Mouse (Mus musculus): Measurements from ENCODE around the gene Hoxd3.

The Hoxd3 gene

DNA sequence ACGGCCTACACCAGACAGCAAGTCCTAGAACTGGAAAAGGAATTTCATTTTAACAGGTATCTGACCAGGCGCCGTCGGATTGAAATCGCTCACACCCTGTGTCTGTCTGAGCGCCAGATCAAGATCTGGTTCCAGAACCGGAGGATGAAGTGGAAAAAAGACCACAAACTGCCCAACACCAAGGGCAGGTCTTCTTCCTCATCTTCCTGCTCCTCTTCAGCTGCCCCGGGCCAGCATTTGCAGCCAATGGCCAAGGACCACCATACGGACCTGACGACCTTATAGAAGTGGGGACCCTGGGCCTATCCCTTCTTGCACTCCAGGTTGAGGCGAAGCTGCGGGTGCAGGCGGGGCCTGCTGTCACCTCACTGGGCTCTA lies 16.6 kb downstream of the Hoxd3 start:
- DNase-seq (ENCODE audit: low read depth): no peak

DNA sequence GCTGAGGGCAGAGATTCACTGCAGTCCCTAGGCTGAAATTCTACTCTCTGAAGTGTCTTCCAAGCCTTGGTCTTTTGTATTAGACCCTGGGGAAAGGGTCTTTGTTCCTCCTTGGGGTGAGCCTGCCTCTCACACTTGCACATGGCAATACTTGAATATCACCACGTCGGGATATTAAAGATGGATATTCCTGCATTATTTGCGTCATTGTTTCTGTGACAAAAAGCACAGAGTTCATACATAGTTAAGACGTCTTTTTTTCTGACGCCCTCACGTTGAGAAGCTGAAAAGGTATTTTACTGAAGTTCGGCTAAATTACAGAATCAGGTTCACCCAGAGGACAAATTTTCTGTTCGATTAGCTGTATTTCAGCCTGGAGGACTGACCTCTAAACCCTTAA lies 18.6 kb downstream of the Hoxd3 start:
- no peak for DNase-seq (ENCODE audit: low read depth)

DNA sequence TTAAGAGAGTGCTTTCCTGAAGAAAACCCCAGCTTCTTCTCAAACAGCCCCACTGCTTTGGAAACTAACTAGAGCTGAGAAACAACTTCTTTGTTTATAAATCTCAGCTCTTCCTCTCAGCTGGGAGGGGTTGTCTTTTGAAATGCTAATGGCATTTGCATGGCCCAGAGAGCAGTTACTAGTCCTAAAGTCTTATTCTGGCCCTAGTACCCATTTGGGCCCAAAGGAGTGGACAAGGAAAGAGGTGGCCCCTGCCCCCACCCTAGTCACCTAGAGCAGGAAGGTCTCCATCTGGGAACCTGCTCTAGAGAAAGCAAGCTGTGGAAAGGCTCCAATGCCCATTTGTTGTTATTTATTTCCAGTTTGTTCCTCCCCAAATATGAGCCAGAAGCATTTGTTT lies 19.3 kb downstream of the Hoxd3 start:
- DNase-seq (ENCODE audit: low read depth): no peak

DNA sequence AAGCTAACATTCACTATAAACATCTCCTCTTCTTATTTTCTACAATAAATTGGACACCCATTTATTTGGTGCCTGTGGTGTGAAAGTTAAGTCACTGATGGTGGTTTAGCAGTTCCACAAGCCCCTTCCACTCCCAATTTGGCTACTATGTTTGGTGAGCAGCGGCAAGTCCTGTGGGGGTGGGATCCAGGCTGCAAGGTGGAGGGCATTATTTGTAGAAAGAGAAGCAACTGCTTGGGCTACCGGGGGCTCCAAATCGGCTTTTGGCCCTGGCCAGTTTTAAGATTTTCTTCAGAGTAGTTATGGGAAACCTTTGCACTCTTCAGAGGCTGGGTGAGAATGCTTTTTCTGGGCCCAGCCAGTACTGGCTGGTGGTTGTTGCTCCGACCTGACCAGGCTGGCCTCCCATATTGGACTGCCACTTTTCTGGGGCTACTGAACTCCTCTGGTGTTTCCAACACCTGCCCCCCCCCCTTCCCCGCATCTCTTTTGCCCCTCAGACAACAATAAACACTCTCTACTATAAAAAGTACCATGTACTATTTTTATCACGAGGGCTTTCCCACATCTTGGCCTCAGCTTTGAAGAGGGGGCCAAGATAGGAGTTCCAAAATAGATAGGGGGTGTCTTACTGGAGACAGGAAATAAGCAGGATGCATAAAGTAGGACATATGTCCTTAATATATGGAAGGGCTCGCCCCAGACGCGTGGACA lies 20.2 kb downstream of the Hoxd3 start:
- DNase-seq (ENCODE audit: low read depth): no peak

DNA sequence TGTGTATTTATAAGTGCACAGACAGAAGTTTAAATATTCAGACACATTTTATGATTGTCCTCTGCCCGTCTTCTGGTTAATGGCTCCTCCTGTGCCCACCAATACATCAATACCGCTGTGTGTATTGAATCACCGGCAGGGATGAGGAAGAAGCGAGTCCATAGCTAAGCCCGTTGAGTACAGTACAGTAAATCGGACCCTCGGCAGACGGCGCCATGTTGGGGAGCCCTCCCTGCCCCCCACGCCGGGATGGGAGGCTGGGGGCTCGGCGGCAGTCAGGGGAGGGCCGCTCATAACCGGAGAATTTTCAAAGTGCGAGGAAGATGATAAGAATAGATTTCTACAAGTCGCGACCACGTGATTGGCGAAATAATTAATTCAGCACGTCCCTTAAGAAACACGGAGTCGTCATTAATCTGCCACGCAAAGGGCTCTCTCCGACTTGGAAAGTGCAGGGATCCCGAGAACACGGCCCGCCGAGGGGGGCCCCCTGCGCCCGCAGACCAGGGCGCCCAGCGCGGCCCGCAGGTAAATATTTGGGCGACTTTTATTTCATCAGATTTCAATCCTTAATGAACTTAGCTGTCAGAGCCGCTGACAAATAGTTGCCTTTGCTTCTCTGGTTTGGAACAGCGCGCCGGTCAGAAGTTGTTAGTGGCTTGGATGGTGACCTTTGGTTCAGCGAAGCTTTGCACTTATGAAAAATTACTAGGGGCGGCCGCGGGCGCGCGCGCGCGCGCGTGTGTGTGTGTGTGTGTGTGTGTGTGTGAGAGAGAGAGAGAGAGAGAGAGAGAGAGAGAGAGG lies 21.0 kb downstream of the Hoxd3 start:
- no peak for DNase-seq (ENCODE audit: low read depth)

DNA sequence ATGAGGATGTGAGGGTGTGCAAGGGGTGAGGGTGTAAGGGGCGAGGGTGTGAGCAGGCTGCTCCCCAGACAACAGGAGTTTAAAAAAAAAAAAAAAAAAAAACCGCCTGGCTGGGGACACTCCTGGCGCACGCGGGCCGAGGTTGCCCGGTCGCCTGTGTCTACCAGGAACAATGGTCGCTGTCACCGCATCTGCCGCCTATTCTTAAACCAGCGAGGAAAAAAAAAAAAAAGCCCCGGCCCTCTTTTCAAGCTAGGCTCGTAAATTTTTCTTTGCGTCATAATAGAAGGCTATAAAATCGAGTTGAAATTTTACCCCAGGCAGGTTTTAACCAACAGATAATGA lies 21.6 kb downstream of the Hoxd3 start:
- no peak for DNase-seq (ENCODE audit: low read depth)

DNA sequence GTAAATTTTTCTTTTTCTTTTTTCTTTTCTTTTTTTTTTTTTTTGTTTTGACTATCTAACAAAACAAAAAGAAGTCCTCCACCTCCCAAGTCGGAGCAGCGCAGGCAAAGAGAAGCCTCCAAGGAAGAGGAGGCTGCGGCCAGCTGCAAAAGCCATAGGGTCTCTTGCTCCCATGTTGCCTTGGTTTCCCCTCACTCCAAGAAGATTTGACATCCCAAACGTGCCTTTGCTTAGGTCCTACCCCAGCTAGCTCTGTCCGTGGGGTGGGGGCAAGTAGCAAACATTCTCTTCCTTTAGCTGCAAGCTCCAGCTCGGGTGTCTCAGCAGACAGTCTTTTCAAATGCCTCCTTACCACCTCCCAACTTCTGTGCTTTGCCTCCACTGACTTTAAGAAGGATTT lies 22.0 kb downstream of the Hoxd3 start:
- no peak for DNase-seq (ENCODE audit: low read depth)

DNA sequence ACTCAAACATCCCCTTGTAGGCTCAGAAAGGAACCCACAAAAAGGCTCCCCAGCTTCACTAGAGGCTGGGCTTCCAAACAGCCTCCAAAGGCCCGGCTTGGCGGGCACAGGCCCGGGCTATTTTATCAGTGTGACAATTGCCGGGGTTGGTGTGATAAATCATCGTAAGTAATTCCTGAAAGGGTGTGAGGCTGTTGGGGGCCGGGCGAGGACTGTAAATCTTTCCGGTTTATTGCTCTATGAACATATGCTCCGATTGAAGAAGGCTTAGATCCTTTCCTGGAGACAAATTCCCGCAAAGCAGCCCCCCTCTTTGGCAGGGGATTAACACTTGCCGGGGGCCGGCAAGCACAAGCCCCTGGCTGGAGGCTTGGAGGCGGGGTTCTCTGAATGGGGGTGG lies 22.7 kb downstream of the Hoxd3 start:
- no peak for DNase-seq (ENCODE audit: low read depth)

DNA sequence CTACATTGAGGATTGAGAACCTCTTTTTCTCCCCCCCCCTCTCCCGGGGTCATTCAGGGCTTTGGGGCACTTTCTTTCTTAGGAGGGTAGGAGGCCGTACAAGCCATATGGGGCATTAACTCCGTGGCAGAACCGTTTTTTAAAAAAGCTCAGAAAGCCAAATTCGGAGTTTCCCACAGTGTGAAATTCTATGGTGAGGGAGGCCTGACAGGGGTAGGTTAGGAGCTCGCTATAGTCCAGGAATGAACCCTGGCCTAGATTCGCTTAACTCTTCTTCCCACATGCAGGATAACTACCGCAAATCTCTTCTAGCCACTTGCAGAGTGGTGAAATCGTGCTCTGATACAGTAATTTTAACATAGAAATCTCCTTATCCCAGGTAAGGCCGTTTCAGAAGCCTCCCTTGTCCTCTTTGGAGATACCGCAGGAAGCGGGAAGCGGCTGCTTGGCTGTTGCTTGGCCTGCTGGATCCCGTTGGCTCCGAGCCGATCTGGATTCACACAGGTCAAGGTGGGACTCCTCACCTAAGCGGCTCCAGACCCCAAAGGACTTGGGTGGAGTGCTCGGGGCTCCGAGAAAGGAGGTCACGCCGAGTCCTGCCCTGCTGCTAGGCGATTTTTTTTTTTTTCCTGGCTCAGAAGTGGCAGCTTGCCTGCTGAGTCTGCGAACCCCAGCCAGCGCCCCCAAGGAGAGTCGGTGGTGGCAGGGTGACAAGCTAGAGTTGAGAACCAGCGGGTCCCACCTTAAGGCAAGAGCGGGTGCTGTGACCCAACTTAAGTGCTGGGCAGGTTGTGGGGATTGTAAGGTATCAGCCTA lies 23.5 kb downstream of the Hoxd3 start:
- no peak for DNase-seq (ENCODE audit: low read depth)

DNA sequence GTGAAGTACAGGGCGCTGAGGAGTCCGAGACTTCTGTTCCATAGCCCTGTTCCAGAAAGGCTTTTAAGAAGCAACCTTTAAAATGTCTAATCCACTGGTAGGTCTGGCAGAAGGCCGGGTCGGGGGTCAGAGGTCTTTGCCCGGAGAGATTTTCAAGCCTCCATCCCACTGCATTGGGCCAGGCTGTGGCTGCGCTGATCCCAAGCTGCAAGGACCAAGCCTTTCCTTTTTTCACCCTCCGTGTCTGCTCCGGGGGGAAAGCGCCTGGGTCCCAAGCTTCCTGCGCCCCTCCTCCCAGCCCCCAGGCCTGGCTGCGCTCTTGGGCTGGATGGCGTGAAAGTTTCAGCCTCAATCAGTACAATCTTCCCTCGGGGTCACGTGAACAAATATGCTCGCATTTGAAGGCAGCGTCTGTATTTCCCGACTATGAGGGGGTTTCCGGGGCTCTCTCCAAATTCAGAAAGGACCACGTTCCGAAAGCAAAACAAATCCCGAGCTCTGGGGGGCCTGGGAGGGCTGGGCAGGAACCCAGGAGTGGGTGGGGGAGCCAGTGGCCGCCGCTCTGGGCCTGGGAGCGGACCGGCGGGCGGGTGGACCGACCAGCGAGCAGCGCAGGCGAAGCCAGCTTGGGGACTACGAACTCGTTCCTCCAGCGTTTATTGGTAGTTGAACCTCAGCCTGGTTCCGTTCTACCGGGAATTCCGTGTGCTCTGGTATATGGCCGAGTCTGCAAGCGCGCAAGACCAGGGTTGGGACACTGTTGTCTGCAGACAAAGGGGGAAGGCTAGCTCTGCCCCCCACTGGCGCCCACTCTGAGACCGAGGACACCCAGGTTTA lies 24.3 kb downstream of the Hoxd3 start:
- DNase-seq (ENCODE audit: low read depth): no peak

DNA sequence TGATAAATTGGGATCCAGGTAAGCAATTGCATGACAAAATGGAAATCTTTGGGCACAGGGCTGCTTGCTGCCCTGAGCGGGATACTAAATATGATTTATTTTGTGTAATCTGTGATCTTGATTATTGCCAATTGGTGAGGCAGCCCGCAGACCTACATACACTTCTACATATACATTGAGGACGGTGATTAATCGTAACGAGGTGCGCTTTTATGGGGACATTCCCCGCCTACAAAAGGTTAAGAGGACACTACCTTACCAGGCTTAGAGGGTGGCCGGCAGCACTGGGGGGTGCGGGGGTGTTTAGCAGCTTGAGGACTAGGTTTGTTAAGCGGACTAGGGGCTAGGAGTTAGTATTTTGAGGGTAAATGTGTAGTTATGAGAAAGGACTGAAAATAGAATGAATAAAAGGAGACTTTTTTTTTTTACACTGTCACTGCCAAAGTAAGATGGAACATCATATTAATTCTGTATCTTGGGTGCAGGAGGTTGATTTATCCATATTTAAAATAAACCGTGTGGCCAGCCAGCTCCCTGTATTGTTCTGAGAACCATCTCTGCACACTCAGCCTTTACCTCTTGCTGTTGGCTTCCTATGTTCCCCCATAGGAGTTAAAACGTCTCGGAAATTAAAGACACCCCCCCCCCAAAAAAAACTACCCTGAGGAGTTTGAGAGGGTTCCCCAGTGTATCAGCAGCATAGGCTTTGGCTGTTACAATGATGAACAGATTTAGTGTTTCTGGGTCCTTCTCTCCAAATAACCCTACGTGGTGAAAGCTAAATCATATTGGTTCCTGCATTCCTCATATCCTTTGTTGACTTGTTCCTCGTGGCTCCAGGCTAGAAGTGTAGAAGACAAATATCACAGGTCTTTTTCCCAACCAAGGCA lies 25.2 kb downstream of the Hoxd3 start:
- DNase-seq (ENCODE audit: low read depth): no peak

DNA sequence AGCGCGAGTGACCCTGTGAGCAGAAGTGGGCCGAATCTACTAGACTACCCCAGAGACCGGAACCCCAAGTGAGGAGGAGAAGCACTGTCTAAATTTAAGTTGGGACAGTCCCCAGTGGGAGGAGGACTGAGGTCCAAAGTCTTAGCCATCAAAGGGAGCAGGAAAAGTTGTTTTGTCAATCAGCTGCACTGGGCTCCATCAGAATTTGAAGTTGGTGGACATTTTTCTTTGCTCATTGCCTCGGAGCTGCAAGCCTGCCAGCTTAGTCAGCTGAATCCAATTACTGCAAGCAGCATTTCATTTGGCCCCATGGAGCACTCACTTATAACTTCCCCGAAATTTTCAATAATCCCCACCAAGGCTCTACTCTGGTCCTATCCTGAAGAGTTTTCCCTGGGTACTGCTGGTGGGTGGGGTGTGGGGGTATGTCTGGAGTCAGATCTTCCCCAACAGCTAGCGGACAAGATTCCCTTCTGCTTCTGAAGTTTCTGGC lies 25.9 kb downstream of the Hoxd3 start:
- no peak for DNase-seq (ENCODE audit: low read depth)

DNA sequence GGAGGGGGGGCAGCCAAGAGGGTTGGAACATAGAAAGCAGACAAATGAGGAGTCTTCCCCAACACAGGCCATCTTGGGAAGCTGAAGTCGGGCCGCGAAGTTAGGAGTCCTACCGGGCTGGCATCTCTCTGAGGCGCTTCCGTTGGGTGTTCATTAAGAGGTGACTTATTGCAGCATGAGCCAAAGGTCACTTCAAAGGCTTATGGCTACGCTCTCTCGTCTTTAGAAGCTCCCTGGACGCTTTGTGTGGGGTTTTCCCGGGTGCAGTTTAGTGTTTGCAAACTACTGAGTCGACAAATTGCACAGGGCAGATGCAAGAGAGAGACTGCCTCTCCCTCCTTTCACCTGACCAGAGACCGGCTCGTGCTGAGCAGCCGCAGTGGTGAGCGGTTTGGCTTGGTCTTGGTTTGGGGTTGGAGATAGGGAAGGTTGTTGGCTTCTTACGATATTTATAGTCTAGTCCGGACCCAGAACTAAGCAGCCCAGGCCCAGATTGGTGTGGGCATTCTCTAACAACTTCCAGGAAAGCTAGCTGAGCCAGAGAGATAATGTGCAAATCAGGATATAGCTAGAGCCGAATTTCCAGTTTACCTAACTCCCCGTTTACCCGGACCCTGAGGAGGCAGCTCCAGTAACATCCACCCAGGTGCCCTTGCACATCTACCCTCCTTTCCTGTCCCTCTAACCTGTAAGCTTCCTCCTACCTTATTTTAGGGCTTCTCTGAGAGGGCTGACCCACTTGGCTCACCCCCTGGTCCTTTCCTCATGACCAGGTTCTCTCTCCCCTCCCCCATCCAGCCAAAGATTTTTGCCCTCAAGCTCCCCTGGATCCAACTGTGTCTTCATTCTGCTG lies 27.1 kb downstream of the Hoxd3 start:
- no peak for DNase-seq (ENCODE audit: low read depth)

DNA sequence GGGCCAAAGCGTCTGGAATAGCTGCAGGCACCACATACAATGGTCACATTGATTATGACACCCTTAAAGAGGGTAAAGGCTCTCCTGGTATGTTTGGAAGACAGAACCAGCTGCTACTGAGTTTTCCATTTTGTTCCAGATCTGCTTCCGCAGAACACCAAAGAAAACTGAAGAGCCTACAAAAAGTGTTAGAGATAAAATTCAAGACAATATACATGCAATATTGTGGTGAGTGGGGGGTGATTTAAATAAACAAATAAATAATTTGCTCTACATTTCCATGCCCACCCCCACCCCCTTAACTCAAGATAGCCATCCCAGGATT lies 27.7 kb downstream of the Hoxd3 start:
- no peak for DNase-seq (ENCODE audit: low read depth)

DNA sequence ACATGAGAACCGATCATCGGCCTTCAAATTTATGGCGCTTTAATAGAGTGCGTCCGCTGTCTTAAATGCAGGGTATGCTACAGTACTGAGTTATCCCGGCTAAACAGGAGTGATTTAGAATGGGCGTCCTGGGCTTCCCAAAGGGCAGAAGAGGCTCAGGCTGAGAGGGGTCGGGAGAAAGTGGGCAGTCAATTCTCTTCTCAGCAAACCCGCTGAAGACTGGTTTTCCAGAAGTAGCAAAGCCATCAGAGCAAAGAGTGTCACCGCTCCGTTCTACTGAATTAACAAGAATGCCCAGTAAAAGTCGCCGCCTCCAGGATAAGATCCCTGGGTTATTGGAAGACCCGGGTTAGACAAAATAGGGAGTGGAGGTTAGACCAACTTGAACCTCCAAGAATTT lies 28.1 kb downstream of the Hoxd3 start:
- no peak for DNase-seq (ENCODE audit: low read depth)

DNA sequence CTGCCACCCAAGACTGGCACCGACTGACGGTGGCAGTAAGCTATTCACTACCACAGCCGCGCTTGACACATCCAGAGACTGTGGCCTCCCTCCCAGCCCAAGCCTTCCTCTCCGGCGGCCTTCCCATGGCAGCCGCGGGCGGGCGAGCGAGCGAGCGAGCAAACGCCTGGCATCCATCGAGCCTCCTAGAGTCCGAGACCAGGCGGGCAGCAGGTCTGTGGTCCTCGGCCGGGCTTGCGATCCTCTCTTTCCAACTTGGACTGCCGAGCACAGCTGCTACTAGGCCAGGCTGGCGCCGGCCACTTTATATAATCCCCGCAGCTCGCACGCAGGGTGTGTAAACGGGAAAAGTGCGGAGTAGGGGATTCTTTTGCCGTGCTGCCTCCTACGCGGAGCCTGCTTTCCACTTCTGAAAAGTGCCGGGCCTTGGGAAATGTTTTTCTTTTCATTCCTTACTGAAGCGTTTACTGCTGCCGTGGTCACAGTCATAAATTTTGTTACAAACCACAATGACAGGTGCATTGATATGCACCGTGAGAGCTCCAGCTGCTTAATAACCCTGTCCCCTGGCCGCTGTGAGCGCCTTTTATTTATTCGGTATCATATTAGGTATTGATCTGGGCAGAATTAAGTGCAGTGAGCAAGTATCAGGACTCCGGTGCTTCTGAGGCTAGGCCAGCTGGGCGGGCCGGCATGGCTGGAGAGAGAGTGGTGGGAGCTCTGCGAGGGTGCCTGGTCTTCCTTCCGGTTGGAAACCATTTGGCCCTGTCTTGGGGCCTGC lies 28.8 kb downstream of the Hoxd3 start:
- DNase-seq (ENCODE audit: low read depth): no peak

DNA sequence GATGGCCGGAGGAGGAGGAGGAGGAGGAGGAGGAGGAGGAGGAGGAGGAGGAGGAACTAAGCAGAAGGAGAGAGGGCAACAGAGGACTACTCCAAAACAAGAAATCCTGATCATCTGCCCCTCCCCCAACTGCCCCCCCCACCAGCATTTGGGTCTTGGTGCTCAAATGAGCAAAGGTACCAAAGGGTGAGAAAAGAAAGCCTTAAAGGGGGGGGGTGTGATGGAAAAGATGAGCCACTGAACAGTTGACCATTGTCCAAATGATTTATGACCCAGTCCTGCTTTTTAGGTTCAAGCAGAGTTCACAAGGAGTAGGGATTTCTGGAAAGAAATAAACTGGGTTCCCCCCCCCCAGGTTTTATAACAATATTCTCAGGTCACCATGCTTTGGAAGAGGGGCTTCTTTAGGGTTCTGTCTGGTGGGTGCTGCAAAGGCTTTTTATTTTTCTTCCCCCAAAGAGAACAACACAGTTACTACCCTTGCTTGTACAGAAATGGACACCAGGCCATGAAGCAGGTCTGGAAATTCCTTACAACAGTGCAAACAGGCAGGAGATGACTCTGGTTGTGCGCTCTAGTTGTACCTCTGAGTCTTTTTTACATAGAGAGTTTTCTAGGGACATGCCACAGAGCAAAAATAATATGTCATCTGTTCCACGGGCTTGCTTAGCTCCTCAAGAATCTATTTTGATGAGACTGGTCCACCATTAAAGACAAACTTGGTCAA lies 29.7 kb downstream of the Hoxd3 start:
- no peak for DNase-seq (ENCODE audit: low read depth)

DNA sequence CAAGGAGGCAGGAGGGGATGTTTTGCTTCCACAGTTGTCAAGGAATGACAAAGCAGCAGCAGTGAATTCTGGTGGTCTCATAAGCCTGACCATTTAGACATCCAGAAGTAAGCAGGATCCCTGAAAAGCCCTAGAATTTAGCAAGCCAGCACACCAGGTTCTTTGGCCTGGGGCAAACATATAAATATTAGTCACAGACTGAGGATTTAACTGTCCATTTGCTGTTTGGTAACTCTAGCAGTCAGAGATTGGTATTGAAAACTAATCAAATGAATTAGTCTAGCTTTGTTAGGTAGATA lies 30.2 kb downstream of the Hoxd3 start:
- DNase-seq (ENCODE audit: low read depth): no peak

Measured in induced T-regulatory cell, adult 2 months (primary cell).